Mouse (Mus musculus) bone marrow macrophage, adult 2 months (primary cell): ENCODE results near the gene Slc9a3r1.

Experiments used
- CTCF ChIP-seq: IDR thresholded peaks from 2 replicates; pipeline ENCODE4 v1.5.1; 2012; ENCODE audit warnings: low read depth, mild to moderate bottlenecking, low read length, moderate library complexity
- POLR2A ChIP-seq: IDR thresholded peaks from 2 replicates; pipeline ENCODE4 v1.6.1; 2012; ENCODE audit warnings: mild to moderate bottlenecking, low read depth, low read length, borderline replicate concordance

DNA sequence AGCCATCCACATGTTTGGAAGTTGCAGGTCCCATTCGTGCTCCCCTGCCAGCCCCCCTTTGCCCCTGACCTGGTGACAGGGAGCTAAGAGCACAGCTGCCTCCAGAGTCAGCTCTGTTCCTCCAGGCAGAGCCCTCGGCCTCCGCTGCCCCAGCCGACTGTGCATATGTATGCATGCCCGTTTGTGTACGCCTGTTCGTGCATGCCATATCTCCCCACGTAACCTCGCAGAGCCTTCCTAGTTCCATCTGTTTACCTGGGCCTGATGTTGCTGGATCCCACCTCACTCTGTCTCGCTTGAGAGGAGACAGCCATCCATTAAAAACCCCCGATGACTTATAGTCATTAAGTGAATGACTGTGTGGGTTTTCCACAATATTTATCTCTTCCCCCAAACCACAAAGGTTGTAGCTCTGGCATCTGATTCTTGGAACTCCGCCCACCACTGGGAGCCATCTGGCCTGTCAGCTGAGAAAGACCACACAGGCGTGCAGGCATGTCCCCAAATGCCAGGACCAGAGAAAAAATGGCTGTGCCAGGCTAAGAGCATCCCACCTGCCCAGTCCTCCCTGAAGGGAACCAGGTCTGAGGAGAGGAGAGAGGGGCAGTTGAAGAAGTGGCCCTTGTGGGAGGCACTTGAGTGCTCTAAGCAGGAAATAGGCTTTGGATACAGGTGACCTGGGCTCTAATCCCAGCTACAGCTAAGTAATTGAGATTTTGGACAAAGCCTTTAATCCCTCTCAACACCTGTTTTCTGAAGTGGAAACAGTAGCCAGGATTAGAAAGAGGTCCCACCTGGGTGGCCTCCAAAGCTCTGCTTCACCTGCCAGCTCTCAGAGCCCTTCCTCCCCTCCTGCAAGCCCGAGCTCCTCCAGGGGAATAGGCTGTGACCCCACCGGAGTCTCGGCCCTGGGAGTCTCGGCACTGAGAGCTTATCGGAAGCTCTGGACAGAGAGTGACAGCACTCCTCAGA, 54.6 kb downstream of the Slc9a3r1 start:
- no peak for TF ChIP-seq CTCF
- no peak for TF ChIP-seq POLR2A
